Mouse (Mus musculus): ENCODE data around the gene Elmo1. TPM values are rescaled to one million over a fixed set of nuclear protein-coding genes. Genes with fewer than 3 reads are reported as not detected.

Gene Elmo1
- polyA plus RNA-seq, 1 experiment, result not detected

GRCm38 (mm10) chr13:20503371-20503770 lies 413.0 kb downstream of the Elmo1 start:
- no peaks in the 10 kb centered on the region for H3K79me3 ChIP-seq (ENCODE audit: low read depth)
- no peaks in the 10 kb centered on the region for H3K79me2 ChIP-seq (ENCODE audit: control insufficient read depth, insufficient read depth)
- H3K36me3 ChIP-seq (ENCODE audit: control insufficient read depth, insufficient read depth), result no peaks in the 10 kb centered on the region
- H3K4me3 ChIP-seq (ENCODE audit: insufficient read depth, poor library complexity, severe bottlenecking), result no peak overlapping the region
- no peak for TF ChIP-seq MYOD1 (IDR thresholded peaks at IDR 0.05; ENCODE audit: control insufficient read depth, insufficient read length, low read depth)
- no peak for TF ChIP-seq CEBPB (IDR thresholded peaks at IDR 0.05; ENCODE audit: low read depth)
- no peak for TF ChIP-seq CTCF (IDR thresholded peaks at IDR 0.05; ENCODE audit: control insufficient read depth, insufficient read depth, insufficient read length)
- TF ChIP-seq MYOG (IDR thresholded peaks at IDR 0.05; ENCODE audit: control insufficient read depth, extremely low read depth, insufficient read length), result no peak
- TF ChIP-seq FOSL1 (IDR thresholded peaks at IDR 0.05; ENCODE audit: insufficient read depth, low read length, poor library complexity, severe bottlenecking), result no peak
- TF ChIP-seq USF1 (IDR thresholded peaks at IDR 0.05; ENCODE audit: low read depth), result no peak
- no peak for TF ChIP-seq MAX (IDR thresholded peaks at IDR 0.05)
- no peaks in the 10 kb centered on the region for H3K27me3 ChIP-seq (ENCODE audit: control insufficient read depth, insufficient read depth, insufficient read length)
- H3ac ChIP-seq (ENCODE audit: control insufficient read depth, insufficient read length, low read depth), result no peak overlapping the region

GRCm38 (mm10) chr13:20507381-20508129 lies 417.2 kb downstream of the Elmo1 start:
- no peaks in the 10 kb centered on the region for H3K79me3 ChIP-seq (ENCODE audit: low read depth)
- no peak overlapping the region for H3K4me3 ChIP-seq (ENCODE audit: insufficient read depth, poor library complexity, severe bottlenecking)
- no peak overlapping the region for H3ac ChIP-seq (ENCODE audit: control insufficient read depth, insufficient read length, low read depth)
- H3K27me3 ChIP-seq (ENCODE audit: control insufficient read depth, insufficient read depth, insufficient read length), result no peaks in the 10 kb centered on the region
- H3K79me2 ChIP-seq (ENCODE audit: control insufficient read depth, insufficient read depth), result no peaks in the 10 kb centered on the region
- TF ChIP-seq USF1 (IDR thresholded peaks at IDR 0.05; ENCODE audit: low read depth), result no peak
- no peak for TF ChIP-seq FOSL1 (IDR thresholded peaks at IDR 0.05; ENCODE audit: insufficient read depth, low read length, poor library complexity, severe bottlenecking)
- no peak for TF ChIP-seq MYOG (IDR thresholded peaks at IDR 0.05; ENCODE audit: control insufficient read depth, extremely low read depth, insufficient read length)
- no peak for TF ChIP-seq CEBPB (IDR thresholded peaks at IDR 0.05; ENCODE audit: low read depth)
- TF ChIP-seq CTCF (IDR thresholded peaks at IDR 0.05; ENCODE audit: control insufficient read depth, insufficient read depth, insufficient read length), result no peak
- TF ChIP-seq MYOD1 (IDR thresholded peaks at IDR 0.05; ENCODE audit: control insufficient read depth, insufficient read length, low read depth), result no peak
- no peak for TF ChIP-seq MAX (IDR thresholded peaks at IDR 0.05)
- no peaks in the 10 kb centered on the region for H3K36me3 ChIP-seq (ENCODE audit: control insufficient read depth, insufficient read depth)

GRCm38 (mm10) chr13:20511026-20511425 lies 420.6 kb downstream of the Elmo1 start:
- no peak overlapping the region for H3ac ChIP-seq (ENCODE audit: control insufficient read depth, insufficient read length, low read depth)
- no peaks in the 10 kb centered on the region for H3K79me3 ChIP-seq (ENCODE audit: low read depth)
- no peaks in the 10 kb centered on the region for H3K27me3 ChIP-seq (ENCODE audit: control insufficient read depth, insufficient read depth, insufficient read length)
- no peaks in the 10 kb centered on the region for H3K36me3 ChIP-seq (ENCODE audit: control insufficient read depth, insufficient read depth)
- no peak for TF ChIP-seq CEBPB (IDR thresholded peaks at IDR 0.05; ENCODE audit: low read depth)
- no peak for TF ChIP-seq MYOD1 (IDR thresholded peaks at IDR 0.05; ENCODE audit: control insufficient read depth, insufficient read length, low read depth)
- no peak overlapping the region for H3K4me3 ChIP-seq (ENCODE audit: insufficient read depth, poor library complexity, severe bottlenecking)
- H3K79me2 ChIP-seq (ENCODE audit: control insufficient read depth, insufficient read depth), result no peaks in the 10 kb centered on the region

- TF ChIP-seq CEBPB (IDR thresholded peaks at IDR 0.05; ENCODE audit: low read depth) (no peak), MYOG (IDR thresholded peaks at IDR 0.05; ENCODE audit: control insufficient read depth, extremely low read depth, insufficient read length) (no peak), MYOD1 (IDR thresholded peaks at IDR 0.05; ENCODE audit: control insufficient read depth, insufficient read length, low read depth) (no peak), USF1 (IDR thresholded peaks at IDR 0.05; ENCODE audit: low read depth) (no peak), MAX (IDR thresholded peaks at IDR 0.05) (no peak), CTCF (IDR thresholded peaks at IDR 0.05; ENCODE audit: control insufficient read depth, insufficient read depth, insufficient read length) (no peak), FOSL1 (IDR thresholded peaks at IDR 0.05; ENCODE audit: insufficient read depth, low read length, poor library complexity, severe bottlenecking) (no peak)
- H3K27me3 ChIP-seq (ENCODE audit: control insufficient read depth, insufficient read depth, insufficient read length), result no peaks in the 10 kb centered on the region
- no peaks in the 10 kb centered on the region for H3K36me3 ChIP-seq (ENCODE audit: control insufficient read depth, insufficient read depth)
- H3ac ChIP-seq (ENCODE audit: control insufficient read depth, insufficient read length, low read depth), result no peak overlapping the region
- no peaks in the 10 kb centered on the region for H3K79me3 ChIP-seq (ENCODE audit: low read depth)
- no peak overlapping the region for H3K4me3 ChIP-seq (ENCODE audit: insufficient read depth, poor library complexity, severe bottlenecking)
- H3K79me2 ChIP-seq (ENCODE audit: control insufficient read depth, insufficient read depth), result no peaks in the 10 kb centered on the region
Measured at GRCm38 (mm10) chr13:20512317-20513240, 422.2 kb downstream of the Elmo1 start.

GRCm38 (mm10) chr13:20514721-20515120 lies 424.3 kb downstream of the Elmo1 start:
- TF ChIP-seq MYOG (IDR thresholded peaks at IDR 0.05; ENCODE audit: control insufficient read depth, extremely low read depth, insufficient read length) (no peak), CEBPB (IDR thresholded peaks at IDR 0.05; ENCODE audit: low read depth) (no peak), FOSL1 (IDR thresholded peaks at IDR 0.05; ENCODE audit: insufficient read depth, low read length, poor library complexity, severe bottlenecking) (no peak), MYOD1 (IDR thresholded peaks at IDR 0.05; ENCODE audit: control insufficient read depth, insufficient read length, low read depth) (no peak), USF1 (IDR thresholded peaks at IDR 0.05; ENCODE audit: low read depth) (no peak), CTCF (IDR thresholded peaks at IDR 0.05; ENCODE audit: control insufficient read depth, insufficient read depth, insufficient read length) (no peak), MAX (IDR thresholded peaks at IDR 0.05) (no peak)
- H3K36me3 ChIP-seq (ENCODE audit: control insufficient read depth, insufficient read depth), result no peaks in the 10 kb centered on the region
- no peaks in the 10 kb centered on the region for H3K27me3 ChIP-seq (ENCODE audit: control insufficient read depth, insufficient read depth, insufficient read length)
- H3ac ChIP-seq (ENCODE audit: control insufficient read depth, insufficient read length, low read depth), result no peak overlapping the region
- H3K79me3 ChIP-seq (ENCODE audit: low read depth), result no peaks in the 10 kb centered on the region
- no peaks in the 10 kb centered on the region for H3K79me2 ChIP-seq (ENCODE audit: control insufficient read depth, insufficient read depth)
- no peak overlapping the region for H3K4me3 ChIP-seq (ENCODE audit: insufficient read depth, poor library complexity, severe bottlenecking)

Data from C2C12 (cell line).